ENCODE assay signal across 21 mouse cellular contexts in the genomic region with DNA sequence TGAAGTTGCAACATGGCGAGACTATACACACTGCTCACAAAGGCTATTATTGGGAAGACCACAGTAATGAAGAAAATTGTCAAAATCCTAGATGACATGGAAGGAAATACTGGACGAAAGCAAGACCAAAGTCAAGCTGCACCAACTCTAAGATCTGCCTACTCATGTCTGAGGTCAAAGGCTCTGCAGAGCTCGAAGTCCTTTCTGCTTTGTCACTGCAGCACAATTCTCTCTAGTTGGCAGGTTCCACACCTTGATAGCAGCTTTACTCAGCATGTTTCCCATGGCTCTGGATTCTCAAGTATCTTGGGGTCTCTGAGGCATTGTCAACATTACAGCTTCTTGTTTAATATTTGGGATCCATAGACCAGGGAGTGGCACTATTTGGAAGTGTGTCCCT.
"Had no signal": no experiment of that assay in that cellular context is flagged by ENCODE, and none has a peak within 500 bp of the region (broad histone marks: within the 10 kb centered on the region; RNA-seq: fewer than 3 reads in every experiment).

No protein-coding gene starts in this region.

- H3K4me2 ChIP-seq: liver, embryonic 11.5 days; liver, embryonic 15.5 days; lung, embryonic 15.5 days; midbrain, embryonic 13.5 days; neural tube, embryonic 13.5 days; stomach, embryonic 15.5 days had no signal

- DNase-seq: kidney, postnatal 14 days; layer of hippocampus, postnatal 36 days; lung, adult 18-20 months; lung, postnatal 10 days; lung, postnatal 36 days; retina, postnatal 1 day; right cerebral cortex, postnatal 25 days; spleen, adult 18-20 months; thymus, postnatal 25 days had no signal

- H3K27ac ChIP-seq: liver, embryonic 15.5 days; lung, embryonic 15.5 days; midbrain, embryonic 10.5 days; midbrain, embryonic 13.5 days; neural tube, embryonic 13.5 days had no signal

- ATAC-seq: intestine, postnatal 0 days; midbrain, embryonic 13.5 days; midbrain, embryonic 16.5 days had no signal

- H3K4me1 ChIP-seq: liver, embryonic 15.5 days; lung, embryonic 15.5 days; megakaryocyte, embryonic 14.5 days; midbrain, embryonic 10.5 days; midbrain, embryonic 13.5 days; neural tube, embryonic 13.5 days; stomach, embryonic 15.5 days had no signal

- H3K27me3 ChIP-seq: liver, embryonic 15.5 days; lung, embryonic 15.5 days; midbrain, embryonic 13.5 days; neural tube, embryonic 13.5 days; stomach, embryonic 15.5 days had no signal

- H3K36me3 ChIP-seq: liver, embryonic 15.5 days; lung, embryonic 15.5 days; midbrain, embryonic 10.5 days; midbrain, embryonic 13.5 days; neural tube, embryonic 13.5 days; stomach, embryonic 15.5 days had no signal

- H3K9ac ChIP-seq: liver, embryonic 15.5 days; lung, embryonic 15.5 days; midbrain, embryonic 13.5 days; neural tube, embryonic 13.5 days; stomach, embryonic 15.5 days had no signal

- H3K9me3 ChIP-seq: liver, embryonic 15.5 days; lung, embryonic 15.5 days; midbrain, embryonic 10.5 days; stomach, embryonic 15.5 days had no signal

- H3K4me3 ChIP-seq: left cerebral cortex, adult 2 months; liver, embryonic 15.5 days; lung, embryonic 15.5 days; megakaryocyte, embryonic 14.5 days; midbrain, embryonic 10.5 days; midbrain, embryonic 13.5 days; myocyte; neural tube, embryonic 13.5 days; stomach, embryonic 15.5 days had no signal
